Mouse (Mus musculus): ENCODE data around the gene Ctbs. TPM values are rescaled to one million over a fixed set of nuclear protein-coding genes. Genes with fewer than 3 reads are reported as not detected.

Ctbs gene
- polyA plus RNA-seq, 1 experiment = 4.4 TPM

- Histone ChIP-seq H3K4me1 (ENCODE audit: control insufficient read depth, insufficient read depth, low read length) (no peaks in the 10 kb centered on the region), H3K27ac (ENCODE audit: insufficient read depth, low read length) (no peak overlapping the region), H3K4me3 (ENCODE audit: insufficient read depth, low read length) (no peak overlapping the region)
- TF ChIP-seq POLR2A (IDR thresholded peaks at IDR 0.05; ENCODE audit: extremely low read depth, insufficient read depth, low read length) = no peak
- no peak for TF ChIP-seq CTCF (IDR thresholded peaks at IDR 0.05; ENCODE audit: extremely low read depth, insufficient read depth, low read length)
These were observed 19.6 kb downstream of the Ctbs start for GRCm38 (mm10) chr3:146469226-146469625.

GRCm38 (mm10) chr3:146472657-146473056 lies 23.1 kb downstream of the Ctbs start:
- no peaks in the 10 kb centered on the region for H3K4me1 ChIP-seq (ENCODE audit: control insufficient read depth, insufficient read depth, low read length)
- no peak overlapping the region for H3K4me3 ChIP-seq (ENCODE audit: insufficient read depth, low read length)
- no peak overlapping the region for H3K27ac ChIP-seq (ENCODE audit: insufficient read depth, low read length)
- TF ChIP-seq POLR2A (IDR thresholded peaks at IDR 0.05; ENCODE audit: extremely low read depth, insufficient read depth, low read length) = no peak
- no peak for TF ChIP-seq CTCF (IDR thresholded peaks at IDR 0.05; ENCODE audit: extremely low read depth, insufficient read depth, low read length)

- Histone ChIP-seq H3K27ac (ENCODE audit: insufficient read depth, low read length) (no peak overlapping the region), H3K4me1 (ENCODE audit: control insufficient read depth, insufficient read depth, low read length) (no peaks in the 10 kb centered on the region), H3K4me3 (ENCODE audit: insufficient read depth, low read length) (no peak overlapping the region)
- no peak for TF ChIP-seq POLR2A (IDR thresholded peaks at IDR 0.05; ENCODE audit: extremely low read depth, insufficient read depth, low read length)
These were observed 24.1 kb downstream of the Ctbs start for GRCm38 (mm10) chr3:146473741-146474140.

- H3K27ac ChIP-seq (ENCODE audit: insufficient read depth, low read length) = no peak overlapping the region
- TF ChIP-seq POLR2A (IDR thresholded peaks at IDR 0.05; ENCODE audit: extremely low read depth, insufficient read depth, low read length) (no peak), CTCF (IDR thresholded peaks at IDR 0.05; ENCODE audit: extremely low read depth, insufficient read depth, low read length) (no peak)
- H3K4me3 ChIP-seq (ENCODE audit: insufficient read depth, low read length) = no peak overlapping the region
- no peaks in the 10 kb centered on the region for H3K4me1 ChIP-seq (ENCODE audit: control insufficient read depth, insufficient read depth, low read length)
These were observed 24.8 kb downstream of the Ctbs start for GRCm38 (mm10) chr3:146474428-146474827.

- Histone ChIP-seq H3K27ac (ENCODE audit: insufficient read depth, low read length) (no peak overlapping the region), H3K4me3 (ENCODE audit: insufficient read depth, low read length) (no peak overlapping the region), H3K4me1 (ENCODE audit: control insufficient read depth, insufficient read depth, low read length) (no peaks in the 10 kb centered on the region)
- TF ChIP-seq CTCF (IDR thresholded peaks at IDR 0.05; ENCODE audit: extremely low read depth, insufficient read depth, low read length) (no peak), POLR2A (IDR thresholded peaks at IDR 0.05; ENCODE audit: extremely low read depth, insufficient read depth, low read length) (no peak)
These were observed 32.4 kb downstream of the Ctbs start for GRCm38 (mm10) chr3:146482044-146482443.

GRCm38 (mm10) chr3:146486464-146486863 lies 36.9 kb downstream of the Ctbs start:
- TF ChIP-seq CTCF (IDR thresholded peaks at IDR 0.05; ENCODE audit: extremely low read depth, insufficient read depth, low read length) (no peak), POLR2A (IDR thresholded peaks at IDR 0.05; ENCODE audit: extremely low read depth, insufficient read depth, low read length) (no peak)

GRCm38 (mm10) chr3:146494941-146495340 lies 45.3 kb downstream of the Ctbs start:
- Histone ChIP-seq H3K4me1 (ENCODE audit: control insufficient read depth, insufficient read depth, low read length) (no peaks in the 10 kb centered on the region), H3K4me3 (ENCODE audit: insufficient read depth, low read length) (no peak overlapping the region), H3K27ac (ENCODE audit: insufficient read depth, low read length) (no peak overlapping the region)
- TF ChIP-seq CTCF (IDR thresholded peaks at IDR 0.05; ENCODE audit: extremely low read depth, insufficient read depth, low read length) (no peak), POLR2A (IDR thresholded peaks at IDR 0.05; ENCODE audit: extremely low read depth, insufficient read depth, low read length) (no peak)

More at GRCm38 (mm10) chr3:146486464-146486863, 36.9 kb downstream of the Ctbs start:
- no peaks in the 10 kb centered on the region for H3K4me1 ChIP-seq (ENCODE audit: control insufficient read depth, insufficient read depth, low read length)
- H3K4me3 ChIP-seq (ENCODE audit: insufficient read depth, low read length) = no peak overlapping the region
- no peak overlapping the region for H3K27ac ChIP-seq (ENCODE audit: insufficient read depth, low read length)

GRCm38 (mm10) chr3:146498989-146499388 lies 49.4 kb downstream of the Ctbs start:
- Histone ChIP-seq H3K27ac (ENCODE audit: insufficient read depth, low read length) (peak overlapping the region; percentile 96), H3K4me1 (ENCODE audit: control insufficient read depth, insufficient read depth, low read length) (no peaks in the 10 kb centered on the region; the same call in 1 of the 2 replicates), H3K4me3 (ENCODE audit: insufficient read depth, low read length) (peak overlapping the region; percentile 94)
- TF ChIP-seq POLR2A (IDR thresholded peaks at IDR 0.05; ENCODE audit: extremely low read depth, insufficient read depth, low read length) = no peak
- no peak for TF ChIP-seq CTCF (IDR thresholded peaks at IDR 0.05; ENCODE audit: extremely low read depth, insufficient read depth, low read length)

GRCm38 (mm10) chr3:146499431-146500002 lies 49.9 kb downstream of the Ctbs start, which contains the start of the genes Spata1 and Gng5:
Gene Spata1 (minus strand): TSS chr3:146499753.
Gene Gng5 (plus strand): TSS chr3:146499807.
- H3K4me1 ChIP-seq (ENCODE audit: control insufficient read depth, insufficient read depth, low read length) = no peaks in the 10 kb centered on the region; the same call in 1 of the 2 replicates
- H3K4me3 ChIP-seq (ENCODE audit: insufficient read depth, low read length) = peak within 1 kb of the TSS; percentile 94
- no peak for TF ChIP-seq POLR2A (IDR thresholded peaks at IDR 0.05; ENCODE audit: extremely low read depth, insufficient read depth, low read length)
- TF ChIP-seq CTCF (IDR thresholded peaks at IDR 0.05; ENCODE audit: extremely low read depth, insufficient read depth, low read length) = no peak
- peak within 1 kb of the TSS; percentile 96 for H3K27ac ChIP-seq (ENCODE audit: insufficient read depth, low read length)

GRCm38 (mm10) chr3:146500003-146500809 lies 50.6 kb downstream of the Ctbs start:
- Histone ChIP-seq H3K27ac (ENCODE audit: insufficient read depth, low read length) (peak overlapping the region; percentile 76), H3K4me3 (ENCODE audit: insufficient read depth, low read length) (peak overlapping the region; percentile 94), H3K4me1 (ENCODE audit: control insufficient read depth, insufficient read depth, low read length) (no peaks in the 10 kb centered on the region; the same call in 1 of the 2 replicates)
- TF ChIP-seq CTCF (IDR thresholded peaks at IDR 0.05; ENCODE audit: extremely low read depth, insufficient read depth, low read length) (no peak), POLR2A (IDR thresholded peaks at IDR 0.05; ENCODE audit: extremely low read depth, insufficient read depth, low read length) (no peak)

Data from cortical plate, adult 2 months (tissue).